Mouse (Mus musculus): ENCODE data around the gene Efcab8.
"Not testable (repeated sequence)": the region's sequence is repeated elsewhere in the genome, so short reads cannot be mapped to it uniquely, and the experiment has no call there.

- TF ChIP-seq ZC3H11A (IDR thresholded peaks at IDR 0.05; ENCODE audit: borderline replicate concordance, low read depth, low read length), result peak; percentile 24; the same call in 1 of the 2 replicates
- TF ChIP-seq ZNF384 (IDR thresholded peaks at IDR 0.05; ENCODE audit: low read depth, low read length); CHD2 (IDR thresholded peaks at IDR 0.05; ENCODE audit: low read depth, low read length); MAFK (IDR thresholded peaks at IDR 0.05; ENCODE audit: insufficient read depth, low read depth, low read length): not testable (repeated sequence)
Measured at GRCm38 (mm10) chr2:153807464-153807863, 27.7 kb downstream of the Efcab8 start.

Measured in ES-E14 (cell line).